Mouse (Mus musculus) right cerebral cortex, postnatal 25 days (tissue): ENCODE data around the gene Vmn1r72.
"Not testable (repeated sequence)": the region's sequence is repeated elsewhere in the genome, so short reads cannot be mapped to it uniquely, and the experiment has no call there.

Experiments used
- DNase-seq: peaks from one replicate; pipeline ENCODE4 v3.0.0; 2022

The Vmn1r72 gene

GRCm38 (mm10) chr7:11680047-11680446, at the start of gene Vmn1r72:
Gene Vmn1r72 (minus strand): TSS chr7:11680147.
- DNase-seq, result not testable (repeated sequence)

- not testable (repeated sequence) for DNase-seq
Observed at GRCm38 (mm10) chr7:11617082-11617481, 62.9 kb downstream of the Vmn1r72 start.
